Mouse (Mus musculus) forebrain, embryonic 11.5 days (tissue): ENCODE results near the gene Ccna1. TPM values are rescaled to one million over a fixed set of nuclear protein-coding genes. Genes with fewer than 3 reads are reported as not detected.

ENCODE experiments used
- ATAC-seq: fragments of 200-750 bp; cut with Nextera tagmentation; replicated peaks from 2 replicates; pipeline ENCODE4 v1.8.0; 2017; ENCODE audit warnings: moderate TSS enrichment; ENCODE audit not compliant: low FRiP score
- DNase-seq: peaks from one replicate; pipeline ENCODE4 v3.0.0-alpha.2; 2017; ENCODE audit warnings: low spot score
- H3K27ac ChIP-seq: fragments of 300-500 bp; sonication (generic); 2 replicates; pipeline ENCODE4 v1.5.1; 2014; ENCODE audit warnings: low read depth, low read length
- H3K27me3 ChIP-seq: fragments of 300-500 bp; sonication (generic); 2 replicates; pipeline ENCODE4 v1.6.1; 2014; ENCODE audit warnings: mild to moderate bottlenecking, low read length, mixed read lengths; ENCODE audit not compliant: control insufficient read depth, insufficient read depth
- H3K36me3 ChIP-seq: fragments of 300-500 bp; sonication (generic); 2 replicates; pipeline ENCODE4 v1.6.1; 2014; ENCODE audit warnings: mild to moderate bottlenecking, low read length, moderate library complexity, mixed read lengths; ENCODE audit not compliant: control insufficient read depth, insufficient read depth
- H3K4me1 ChIP-seq: fragments of 300-500 bp; sonication (generic); replicated peaks from 2 replicates; pipeline ENCODE4 v1.6.1; 2014; ENCODE audit warnings: low read length, mixed read lengths; ENCODE audit not compliant: control insufficient read depth, insufficient read depth
- H3K4me2 ChIP-seq: fragments of 300-500 bp; sonication (generic); 2 replicates; pipeline ENCODE4 v1.6.1; 2014; ENCODE audit warnings: low read depth, mild to moderate bottlenecking, low read length, moderate library complexity, mixed read lengths; ENCODE audit not compliant: severe bottlenecking
- H3K4me3 ChIP-seq: fragments of 300-500 bp; sonication (generic); 2 replicates; pipeline ENCODE4 v1.5.1; 2014; ENCODE audit warnings: low read depth, low read length
- H3K9ac ChIP-seq: fragments of 300-500 bp; sonication (generic); 2 replicates; pipeline ENCODE4 v1.6.1; 2014; ENCODE audit warnings: low read length
- H3K9me3 ChIP-seq: fragments of 300-500 bp; sonication (generic); 2 replicates; pipeline ENCODE4 v1.6.1; 2016; ENCODE audit warnings: low read length, mixed read lengths; ENCODE audit not compliant: control insufficient read depth
- WGBS: fragments of 180-500 bp; shearing (Covaris S2); extraction: QIAGEN DNeasy Blood & Tissue Kit; methylation state at CpG from one replicate; pipeline ENCODE4 v1.1.7; 2014; 5-methylcytosine and 5-hydroxymethylcytosine counted together
- polyA plus RNA-seq: library from polyadenylated mRNA; unstranded; fragments of >200 nt; fragmentation: Nextera tagmentation; extraction: Ambion mirVana; gene quantifications from 2 replicates; pipeline ENCODE4 v1.2.1, GENCODE M21; 2014

The Ccna1 gene
- polyA plus RNA-seq, 1 experiment from 2014 or later = 3.6 TPM

GRCm38 (mm10) chr3:55089291-55089690 lies 34.0 kb upstream of the Ccna1 start:
- Histone ChIP-seq H3K36me3 (no peaks in the 10 kb centered on the region), H3K4me2 (no peak overlapping the region), H3K9ac (no peak overlapping the region), H3K9me3 (no peaks in the 10 kb centered on the region), H3K4me1 (no peaks in the 10 kb centered on the region), H3K27me3 (no peaks in the 10 kb centered on the region), H3K4me3 (no peak overlapping the region), H3K27ac (no peak overlapping the region)
- no peak for ATAC-seq
- WGBS = 85% methylated on average over 4 of the region's 4 CpGs
- no peak for DNase-seq

GRCm38 (mm10) chr3:55088843-55089242 lies 33.5 kb upstream of the Ccna1 start:
- Histone ChIP-seq H3K9me3 (no peaks in the 10 kb centered on the region), H3K27ac (no peak overlapping the region), H3K4me3 (no peak overlapping the region), H3K9ac (no peak overlapping the region), H3K4me1 (no peaks in the 10 kb centered on the region), H3K36me3 (no peaks in the 10 kb centered on the region), H3K27me3 (no peaks in the 10 kb centered on the region), H3K4me2 (no peak overlapping the region)
- DNase-seq (no peak), ATAC-seq (no peak)
- WGBS = 84% methylated on average over 3 of the region's 3 CpGs

GRCm38 (mm10) chr3:55088359-55088758 lies 33.1 kb upstream of the Ccna1 start:
- DNase-seq = no peak
- Histone ChIP-seq H3K9me3 (no peaks in the 10 kb centered on the region), H3K36me3 (no peaks in the 10 kb centered on the region), H3K4me2 (no peak overlapping the region), H3K27ac (no peak overlapping the region), H3K4me1 (no peaks in the 10 kb centered on the region), H3K27me3 (no peaks in the 10 kb centered on the region), H3K9ac (no peak overlapping the region), H3K4me3 (no peak overlapping the region)
- no peak for ATAC-seq
- 85% methylated on average over 4 of the region's 4 CpGs for WGBS

GRCm38 (mm10) chr3:55087360-55087759 lies 32.1 kb upstream of the Ccna1 start:
- no peaks in the 10 kb centered on the region for H3K4me1 ChIP-seq
- H3K4me3 ChIP-seq = no peak overlapping the region
- no peak for DNase-seq
- 69% methylated on average over 4 of the region's 4 CpGs for WGBS
- no peak overlapping the region for H3K4me2 ChIP-seq
- ATAC-seq = no peak
- H3K27me3 ChIP-seq = no peaks in the 10 kb centered on the region
- H3K27ac ChIP-seq = no peak overlapping the region
- H3K36me3 ChIP-seq = no peaks in the 10 kb centered on the region
- no peak overlapping the region for H3K9ac ChIP-seq
- no peaks in the 10 kb centered on the region for H3K9me3 ChIP-seq

- no peaks in the 10 kb centered on the region for H3K9me3 ChIP-seq
- DNase-seq (no peak), ATAC-seq (no peak)
- no peaks in the 10 kb centered on the region for H3K27me3 ChIP-seq
- H3K9ac ChIP-seq = no peak overlapping the region
- H3K36me3 ChIP-seq = no peaks in the 10 kb centered on the region
- H3K4me2 ChIP-seq = no peak overlapping the region
- H3K4me3 ChIP-seq = no peak overlapping the region
- H3K27ac ChIP-seq = no peak overlapping the region
- 91% methylated on average over 5 of the region's 5 CpGs for WGBS
- H3K4me1 ChIP-seq = no peaks in the 10 kb centered on the region
Measured at GRCm38 (mm10) chr3:55086948-55087347, 31.6 kb upstream of the Ccna1 start.

GRCm38 (mm10) chr3:55085716-55086115 lies 30.4 kb upstream of the Ccna1 start:
- H3K9ac ChIP-seq = no peak overlapping the region
- no peaks in the 10 kb centered on the region for H3K9me3 ChIP-seq
- H3K4me1 ChIP-seq = no peaks in the 10 kb centered on the region
- WGBS = 57% methylated on average over 3 of the region's 3 CpGs
- H3K4me3 ChIP-seq = no peak overlapping the region
- no peak overlapping the region for H3K27ac ChIP-seq
- H3K27me3 ChIP-seq = no peaks in the 10 kb centered on the region
- ATAC-seq = no peak
- DNase-seq = no peak
- no peak overlapping the region for H3K4me2 ChIP-seq
- no peaks in the 10 kb centered on the region for H3K36me3 ChIP-seq

- Histone ChIP-seq H3K27ac (no peak overlapping the region), H3K36me3 (no peaks in the 10 kb centered on the region), H3K9ac (no peak overlapping the region), H3K4me3 (no peak overlapping the region), H3K27me3 (no peaks in the 10 kb centered on the region), H3K4me1 (no peaks in the 10 kb centered on the region), H3K9me3 (no peaks in the 10 kb centered on the region), H3K4me2 (no peak overlapping the region)
- 71% methylated on average over 6 of the region's 6 CpGs for WGBS
- no peak for ATAC-seq
- no peak for DNase-seq
Measured at GRCm38 (mm10) chr3:55084781-55085180, 29.5 kb upstream of the Ccna1 start.

GRCm38 (mm10) chr3:55080055-55080454 lies 24.8 kb upstream of the Ccna1 start:
- no peak overlapping the region for H3K4me3 ChIP-seq
- WGBS = 18% methylated on average over 6 of the region's 6 CpGs
- H3K4me2 ChIP-seq = no peak overlapping the region
- no peaks in the 10 kb centered on the region for H3K9me3 ChIP-seq
- H3K36me3 ChIP-seq = no peaks in the 10 kb centered on the region
- H3K4me1 ChIP-seq = no peaks in the 10 kb centered on the region
- no peaks in the 10 kb centered on the region for H3K27me3 ChIP-seq
- ATAC-seq (peak; percentile 79), DNase-seq (peak; percentile 83)
- no peak overlapping the region for H3K9ac ChIP-seq
- no peak overlapping the region for H3K27ac ChIP-seq

GRCm38 (mm10) chr3:55079619-55080018 lies 24.3 kb upstream of the Ccna1 start:
- Histone ChIP-seq H3K4me3 (no peak overlapping the region), H3K9me3 (no peaks in the 10 kb centered on the region), H3K4me2 (no peak overlapping the region), H3K27ac (no peak overlapping the region), H3K27me3 (no peaks in the 10 kb centered on the region), H3K9ac (no peak overlapping the region), H3K4me1 (no peaks in the 10 kb centered on the region), H3K36me3 (no peaks in the 10 kb centered on the region)
- DNase-seq (no peak), ATAC-seq (no peak)
- WGBS = 84% methylated on average over 8 of the region's 8 CpGs
